ENCODE assay signal across 17 mouse cellular contexts in genomic region chr14:61918113-61918512, GRCm38 (mm10).
"Had no signal": no experiment of that assay in that cellular context is flagged by ENCODE, and none has a peak within 500 bp of the region (broad histone marks: within the 10 kb centered on the region; RNA-seq: fewer than 3 reads in every experiment).

No protein-coding gene starts in this region.

- H3K36me3 ChIP-seq: lung, embryonic 15.5 days; midbrain, embryonic 15.5 days; neural tube, embryonic 13.5 days had no signal

- H3K27me3 ChIP-seq: lung, embryonic 15.5 days; midbrain, embryonic 15.5 days; neural tube, embryonic 13.5 days had no signal

- H3K9ac ChIP-seq: liver, embryonic 14.5 days; liver, postnatal 0 days; lung, embryonic 15.5 days; midbrain, embryonic 15.5 days; neural tube, embryonic 13.5 days had no signal

- H3K4me2 ChIP-seq: lung, embryonic 15.5 days; midbrain, embryonic 11.5 days; midbrain, embryonic 15.5 days; neural tube, embryonic 13.5 days had no signal

- ATAC-seq: intestine, postnatal 0 days; liver, postnatal 0 days; midbrain, embryonic 15.5 days had no signal

- DNase-seq: kidney, adult 2 months; kidney, postnatal 25 days; layer of hippocampus, adult 9-11 months; liver, postnatal 0 days; thymus, adult 18-20 months; thymus, postnatal 36 days had no signal

- H3K4me3 ChIP-seq: layer of hippocampus, adult 2 months; left cerebral cortex, adult 2 months; lung, embryonic 15.5 days; midbrain, embryonic 15.5 days; myocyte; neural tube, embryonic 13.5 days had no signal

- H3K4me1 ChIP-seq: lung, embryonic 15.5 days; midbrain, embryonic 15.5 days; neural tube, embryonic 13.5 days had no signal

- H3K9me3 ChIP-seq: lung, embryonic 15.5 days; midbrain, embryonic 15.5 days; neural tube, embryonic 13.5 days had no signal

- H3K27ac ChIP-seq: kidney, postnatal 0 days; layer of hippocampus, adult 2 months; left cerebral cortex, adult 2 months; liver, embryonic 14.5 days; lung, embryonic 15.5 days; macrophage; midbrain, embryonic 15.5 days; neural tube, embryonic 13.5 days had no signal
